Mouse (Mus musculus): Measurements from ENCODE around the gene Slc28a3. TPM values are rescaled to one million over a fixed set of nuclear protein-coding genes. Genes with fewer than 3 reads are reported as not detected.

Slc28a3 gene
- polyA plus RNA-seq, 1 experiment from 2014 or later = 0.25 TPM

DNA sequence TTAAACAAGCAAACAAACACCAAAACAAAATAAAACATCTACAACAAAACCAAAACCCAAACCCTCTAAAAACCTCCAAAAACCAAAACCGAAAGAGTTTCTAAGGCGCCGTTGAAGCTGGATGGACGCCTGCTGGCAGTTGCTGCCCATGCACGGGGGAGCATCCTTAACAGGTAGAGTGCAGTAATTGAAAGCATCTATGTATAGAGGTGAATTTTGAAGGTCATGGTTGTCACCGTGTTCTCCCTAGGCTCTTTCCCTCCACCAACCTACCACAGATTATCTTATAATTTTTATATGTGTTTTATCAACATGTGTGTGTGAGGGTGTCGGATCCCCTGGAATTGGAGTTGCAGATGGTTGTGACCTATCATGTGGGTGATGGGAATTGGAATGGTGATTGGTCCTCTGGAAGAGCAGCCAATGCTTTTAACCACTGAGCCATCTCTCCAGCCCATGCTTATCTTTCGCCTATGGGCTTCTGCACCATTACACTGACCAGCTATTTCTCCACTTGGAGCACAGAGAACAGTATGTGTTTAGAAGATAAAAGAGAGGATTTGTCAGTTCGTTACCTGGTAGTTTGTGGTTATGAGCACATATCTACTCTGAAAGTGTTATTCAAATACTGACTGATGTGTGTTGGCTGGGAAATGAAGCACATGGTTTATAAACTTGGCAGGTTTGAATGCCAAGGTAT, 89.2 kb downstream of the Slc28a3 start:
- H3K4me3 ChIP-seq (ENCODE audit: low read length) = no peak overlapping the region

DNA sequence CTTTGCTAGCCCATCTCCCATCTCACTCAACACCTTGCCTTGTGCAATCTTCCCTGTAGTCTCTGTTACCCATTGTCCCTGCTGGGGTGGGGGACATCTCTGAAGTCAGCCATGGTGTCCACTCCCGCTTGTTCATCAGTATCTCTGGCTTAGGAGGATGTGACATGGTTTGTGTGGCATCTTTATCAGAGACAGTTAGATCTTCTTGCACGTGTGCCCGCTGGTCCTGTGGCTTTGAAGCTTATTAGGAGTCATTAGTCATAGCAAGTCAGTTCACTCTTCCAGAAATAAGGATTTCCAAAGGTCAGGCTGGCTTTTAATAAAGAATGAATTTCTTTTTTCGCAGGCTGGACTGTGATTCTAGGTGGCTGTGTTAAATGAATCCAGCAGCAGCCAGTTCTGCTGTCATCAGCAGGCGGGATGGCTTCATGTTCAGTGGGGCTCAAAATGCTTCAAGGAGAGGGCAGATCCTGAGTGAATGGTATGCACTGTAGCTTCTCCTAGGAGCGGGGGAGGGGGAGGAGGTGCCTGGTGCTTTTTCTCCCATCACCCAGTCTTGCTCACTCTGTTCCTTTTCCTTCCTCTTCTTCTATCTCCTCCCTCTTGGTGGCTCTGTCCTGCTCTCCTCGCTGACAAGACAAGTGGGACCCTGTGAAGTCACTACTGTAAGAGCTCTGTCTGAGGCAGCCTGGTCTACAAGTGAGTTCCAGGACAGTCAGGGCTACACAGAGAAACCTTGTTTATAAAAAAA, 89.9 kb downstream of the Slc28a3 start:
- H3K4me1 ChIP-seq (ENCODE audit: control insufficient read depth, insufficient read depth, low read depth, low read length) = no peaks in the 10 kb centered on the region
- no peaks in the 10 kb centered on the region; the same call in 1 of the 2 replicates for H3K27me3 ChIP-seq (replicated peaks; ENCODE audit: control insufficient read depth, insufficient read depth, low read length)
- H3K4me3 ChIP-seq (ENCODE audit: low read length) = no peak overlapping the region
- no peak overlapping the region for H3K9ac ChIP-seq (ENCODE audit: low read depth, low read length)
- no peaks in the 10 kb centered on the region for H3K36me3 ChIP-seq (ENCODE audit: control insufficient read depth, insufficient read depth, low read length)
- H3K4me2 ChIP-seq (ENCODE audit: low read length) = no peak overlapping the region
- WGBS = 59% methylated on average over 7 of the region's 7 CpGs
- no peaks in the 10 kb centered on the region for H3K9me3 ChIP-seq (ENCODE audit: control insufficient read depth, low read length)
- no peak overlapping the region for H3K27ac ChIP-seq (ENCODE audit: low read depth, low read length)
- no peak for ATAC-seq

More for the DNA sequence above, 89.2 kb downstream of the Slc28a3 start:
- no peaks in the 10 kb centered on the region for H3K36me3 ChIP-seq (ENCODE audit: control insufficient read depth, insufficient read depth, low read length)
- H3K4me2 ChIP-seq (ENCODE audit: low read length) = no peak overlapping the region
- no peaks in the 10 kb centered on the region; the same call in 1 of the 2 replicates for H3K27me3 ChIP-seq (replicated peaks; ENCODE audit: control insufficient read depth, insufficient read depth, low read length)
- no peak overlapping the region for H3K27ac ChIP-seq (ENCODE audit: low read depth, low read length)
- WGBS = 89% methylated on average over 9 of the region's 9 CpGs
- ATAC-seq = no peak
- no peaks in the 10 kb centered on the region for H3K9me3 ChIP-seq (ENCODE audit: control insufficient read depth, low read length)
- no peaks in the 10 kb centered on the region for H3K4me1 ChIP-seq (ENCODE audit: control insufficient read depth, insufficient read depth, low read depth, low read length)
- no peak overlapping the region for H3K9ac ChIP-seq (ENCODE audit: low read depth, low read length)

DNA sequence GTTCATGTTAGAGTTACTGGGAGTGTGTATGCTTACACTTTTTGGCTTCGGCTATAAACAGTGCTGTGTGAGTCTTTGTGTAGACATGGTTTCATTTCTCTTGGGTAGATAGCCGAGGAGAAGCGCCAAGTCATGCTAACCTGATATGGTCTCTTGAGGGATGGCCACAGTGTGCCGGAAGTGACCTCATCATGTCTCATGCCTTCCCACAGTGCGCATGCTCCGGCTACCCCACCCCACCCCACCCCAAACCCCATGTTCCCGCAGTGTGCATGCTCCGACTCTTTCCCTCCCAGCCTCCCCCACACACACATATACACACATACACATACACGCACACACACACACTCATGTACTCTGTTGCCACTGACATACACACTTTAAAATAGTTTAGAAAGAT, 90.6 kb downstream of the Slc28a3 start:
- no peak overlapping the region for H3K27ac ChIP-seq (ENCODE audit: low read depth, low read length)
- 89% methylated on average over 9 of the region's 9 CpGs for WGBS
- no peaks in the 10 kb centered on the region for H3K4me1 ChIP-seq (ENCODE audit: control insufficient read depth, insufficient read depth, low read depth, low read length)
- no peaks in the 10 kb centered on the region; the same call in 1 of the 2 replicates for H3K27me3 ChIP-seq (replicated peaks; ENCODE audit: control insufficient read depth, insufficient read depth, low read length)
- no peak overlapping the region for H3K4me2 ChIP-seq (ENCODE audit: low read length)
- no peaks in the 10 kb centered on the region for H3K9me3 ChIP-seq (ENCODE audit: control insufficient read depth, low read length)
- no peak overlapping the region for H3K9ac ChIP-seq (ENCODE audit: low read depth, low read length)
- no peaks in the 10 kb centered on the region for H3K36me3 ChIP-seq (ENCODE audit: control insufficient read depth, insufficient read depth, low read length)
- no peak overlapping the region for H3K4me3 ChIP-seq (ENCODE audit: low read length)
- ATAC-seq = no peak

DNA sequence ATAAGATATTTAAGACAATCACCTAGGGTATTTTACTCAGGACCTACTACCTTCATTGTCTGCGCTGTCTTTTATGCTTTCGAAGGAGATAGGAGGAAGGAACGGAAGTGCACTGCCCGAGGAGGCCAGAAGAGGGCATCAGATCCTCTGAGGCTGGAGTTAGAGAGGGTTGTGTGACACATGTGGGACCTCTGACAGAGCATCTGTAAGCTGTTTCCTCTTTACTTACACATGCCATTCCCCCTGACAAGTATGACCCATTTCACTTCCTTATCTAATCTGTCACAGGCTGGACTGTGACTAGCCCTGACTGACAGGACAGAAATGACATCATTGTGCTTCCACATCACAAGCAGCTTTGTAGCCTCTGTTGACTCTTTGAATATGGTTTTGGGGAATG, 94.4 kb downstream of the Slc28a3 start:
- Histone ChIP-seq H3K27me3 (replicated peaks; ENCODE audit: control insufficient read depth, insufficient read depth, low read length) (no peaks in the 10 kb centered on the region), H3K4me2 (ENCODE audit: low read length) (no peak overlapping the region), H3K4me3 (ENCODE audit: low read length) (no peak overlapping the region), H3K4me1 (ENCODE audit: control insufficient read depth, insufficient read depth, low read depth, low read length) (no peaks in the 10 kb centered on the region), H3K9me3 (ENCODE audit: control insufficient read depth, low read length) (no peaks in the 10 kb centered on the region), H3K27ac (ENCODE audit: low read depth, low read length) (no peak overlapping the region), H3K9ac (ENCODE audit: low read depth, low read length) (no peak overlapping the region), H3K36me3 (ENCODE audit: control insufficient read depth, insufficient read depth, low read length) (no peaks in the 10 kb centered on the region)
- 96% methylated on average over 4 of the region's 4 CpGs for WGBS
- ATAC-seq = no peak

DNA sequence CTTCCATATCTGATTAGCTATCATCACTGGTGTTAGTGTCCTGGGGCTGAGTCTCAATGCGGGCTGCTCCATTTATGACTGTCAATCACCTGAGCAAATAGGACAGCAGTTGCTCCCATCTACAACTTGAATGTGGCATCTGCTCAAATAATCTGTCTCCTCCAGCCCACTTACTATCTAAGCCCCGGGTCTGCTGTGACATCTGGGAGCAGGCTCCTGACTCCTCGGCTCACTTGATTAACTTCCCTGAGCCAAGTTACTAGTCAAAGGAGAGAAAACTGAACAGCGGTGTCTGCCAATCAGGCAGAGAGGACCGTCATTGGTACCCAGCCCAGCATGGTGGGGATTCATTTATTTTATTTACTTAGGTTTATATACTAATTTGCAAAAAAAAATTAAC, 95.0 kb downstream of the Slc28a3 start:
- no peaks in the 10 kb centered on the region for H3K36me3 ChIP-seq (ENCODE audit: control insufficient read depth, insufficient read depth, low read length)
- 74% methylated on average over 5 of the region's 5 CpGs for WGBS
- no peaks in the 10 kb centered on the region for H3K27me3 ChIP-seq (replicated peaks; ENCODE audit: control insufficient read depth, insufficient read depth, low read length)
- no peak for ATAC-seq
- no peaks in the 10 kb centered on the region for H3K9me3 ChIP-seq (ENCODE audit: control insufficient read depth, low read length)
- H3K27ac ChIP-seq (ENCODE audit: low read depth, low read length) = no peak overlapping the region
- H3K4me2 ChIP-seq (ENCODE audit: low read length) = no peak overlapping the region
- no peak overlapping the region for H3K4me3 ChIP-seq (ENCODE audit: low read length)
- H3K4me1 ChIP-seq (ENCODE audit: control insufficient read depth, insufficient read depth, low read depth, low read length) = no peaks in the 10 kb centered on the region
- H3K9ac ChIP-seq (ENCODE audit: low read depth, low read length) = no peak overlapping the region

DNA sequence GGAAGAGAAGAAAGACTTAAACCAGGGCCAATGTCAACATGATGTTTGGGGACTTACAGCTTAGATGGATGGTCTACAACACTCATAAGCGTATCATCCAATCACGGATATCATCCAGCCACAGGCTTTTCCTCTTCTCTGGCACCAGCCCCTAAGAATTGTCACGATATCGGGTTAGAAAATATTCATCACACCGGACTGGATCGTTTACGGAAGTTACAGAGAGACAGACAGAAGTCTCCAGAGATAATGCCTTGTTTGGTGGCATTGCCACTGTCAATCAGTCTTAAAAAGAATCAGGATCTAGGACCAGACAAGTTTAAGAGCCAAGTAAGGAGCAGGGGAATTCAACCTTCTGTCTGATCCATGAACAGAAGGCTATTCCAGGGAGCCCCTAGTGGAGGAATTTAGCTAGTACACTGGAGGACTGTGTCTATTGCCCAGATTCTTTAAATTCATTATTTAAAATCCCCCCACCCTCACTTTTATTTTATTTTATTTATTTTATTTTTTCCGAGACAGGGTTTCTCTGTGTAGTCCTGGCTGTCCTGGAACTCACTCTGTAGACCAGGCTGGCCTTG, 96.4 kb downstream of the Slc28a3 start:
- ATAC-seq = no peak
- Histone ChIP-seq H3K4me2 (ENCODE audit: low read length) (no peak overlapping the region), H3K9ac (ENCODE audit: low read depth, low read length) (no peak overlapping the region), H3K4me3 (ENCODE audit: low read length) (no peak overlapping the region), H3K27ac (ENCODE audit: low read depth, low read length) (no peak overlapping the region), H3K36me3 (ENCODE audit: control insufficient read depth, insufficient read depth, low read length) (no peaks in the 10 kb centered on the region), H3K9me3 (ENCODE audit: control insufficient read depth, low read length) (no peaks in the 10 kb centered on the region), H3K4me1 (ENCODE audit: control insufficient read depth, insufficient read depth, low read depth, low read length) (no peaks in the 10 kb centered on the region), H3K27me3 (replicated peaks; ENCODE audit: control insufficient read depth, insufficient read depth, low read length) (no peaks in the 10 kb centered on the region)
- WGBS = 85% methylated on average over 8 of the region's 8 CpGs

DNA sequence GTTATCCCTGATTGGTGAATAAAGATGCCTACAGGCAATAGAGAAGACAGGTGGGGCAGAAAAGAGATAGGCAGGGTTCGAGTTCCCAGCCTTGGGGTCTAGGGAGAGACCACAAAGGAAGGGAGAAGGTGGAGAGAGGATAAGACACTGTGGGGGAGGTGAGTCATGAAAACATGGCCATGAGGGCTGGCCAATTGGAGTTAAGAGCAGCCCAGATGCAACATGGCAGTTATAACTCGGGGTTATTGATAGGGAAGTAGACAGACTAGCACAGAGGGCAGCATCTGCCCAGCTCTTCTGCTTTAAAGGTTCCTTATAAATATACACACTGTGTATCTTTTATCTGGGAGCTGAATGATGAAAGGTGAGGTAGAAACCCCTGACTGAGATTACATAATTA, 98.8 kb downstream of the Slc28a3 start:
- H3K4me2 ChIP-seq (ENCODE audit: low read length) = no peak overlapping the region
- H3K27ac ChIP-seq (ENCODE audit: low read depth, low read length) = no peak overlapping the region
- H3K36me3 ChIP-seq (ENCODE audit: control insufficient read depth, insufficient read depth, low read length) = no peaks in the 10 kb centered on the region
- H3K9me3 ChIP-seq (ENCODE audit: control insufficient read depth, low read length) = no peaks in the 10 kb centered on the region
- ATAC-seq = no peak
- H3K9ac ChIP-seq (ENCODE audit: low read depth, low read length) = no peak overlapping the region
- 81% methylated on average over 2 of the region's 2 CpGs for WGBS
- H3K4me1 ChIP-seq (ENCODE audit: control insufficient read depth, insufficient read depth, low read depth, low read length) = no peaks in the 10 kb centered on the region
- H3K27me3 ChIP-seq (replicated peaks; ENCODE audit: control insufficient read depth, insufficient read depth, low read length) = no peaks in the 10 kb centered on the region
- no peak overlapping the region for H3K4me3 ChIP-seq (ENCODE audit: low read length)

DNA sequence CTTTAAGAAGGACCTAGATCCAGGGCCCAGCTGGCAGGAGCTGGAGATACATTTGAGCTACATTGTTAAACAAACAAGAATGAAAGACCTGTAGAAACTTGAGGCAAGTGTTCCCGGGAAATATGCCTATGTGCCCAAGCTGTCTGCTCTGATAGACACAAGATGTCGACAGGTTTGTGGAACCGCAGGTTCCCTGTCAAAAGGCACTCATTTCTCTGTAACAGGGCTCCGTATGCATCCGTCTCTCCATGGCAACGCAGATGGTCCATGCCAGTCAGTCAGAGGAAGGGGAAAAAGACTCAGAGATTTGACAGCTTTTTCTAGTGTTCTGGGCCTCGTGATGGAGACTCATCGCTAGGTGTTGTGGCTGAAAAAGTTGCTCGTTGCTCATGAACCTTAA, 99.4 kb downstream of the Slc28a3 start:
- Histone ChIP-seq H3K4me3 (ENCODE audit: low read length) (no peak overlapping the region), H3K36me3 (ENCODE audit: control insufficient read depth, insufficient read depth, low read length) (no peaks in the 10 kb centered on the region), H3K9me3 (ENCODE audit: control insufficient read depth, low read length) (no peaks in the 10 kb centered on the region), H3K27me3 (replicated peaks; ENCODE audit: control insufficient read depth, insufficient read depth, low read length) (no peaks in the 10 kb centered on the region), H3K4me1 (ENCODE audit: control insufficient read depth, insufficient read depth, low read depth, low read length) (no peaks in the 10 kb centered on the region), H3K9ac (ENCODE audit: low read depth, low read length) (no peak overlapping the region), H3K27ac (ENCODE audit: low read depth, low read length) (no peak overlapping the region), H3K4me2 (ENCODE audit: low read length) (no peak overlapping the region)
- 80% methylated on average over 9 of the region's 9 CpGs for WGBS
- no peak for ATAC-seq

DNA sequence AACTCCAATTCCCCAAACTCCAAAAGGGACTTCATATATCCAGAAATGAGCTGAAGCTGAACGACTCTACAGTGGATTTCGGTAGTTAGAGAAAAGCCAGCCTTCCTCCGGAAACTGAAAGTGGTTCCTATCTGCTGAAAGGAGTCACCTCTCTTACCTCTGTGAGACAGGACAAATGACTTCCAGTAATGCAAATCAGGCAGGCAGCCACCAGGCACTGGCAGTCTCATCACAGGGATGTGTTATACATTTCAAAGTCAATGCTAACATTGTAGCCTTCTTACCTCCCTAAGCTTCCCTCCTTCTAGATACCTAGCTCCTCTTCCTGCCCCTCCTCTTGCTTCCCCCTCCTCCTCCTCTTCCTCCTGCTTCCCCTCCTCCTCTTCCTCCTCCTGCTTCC, 101.4 kb downstream of the Slc28a3 start:
- Histone ChIP-seq H3K27me3 (replicated peaks; ENCODE audit: control insufficient read depth, insufficient read depth, low read length) (no peaks in the 10 kb centered on the region), H3K36me3 (ENCODE audit: control insufficient read depth, insufficient read depth, low read length) (no peaks in the 10 kb centered on the region), H3K4me2 (ENCODE audit: low read length) (no peak overlapping the region), H3K9ac (ENCODE audit: low read depth, low read length) (no peak overlapping the region), H3K4me3 (ENCODE audit: low read length) (no peak overlapping the region), H3K27ac (ENCODE audit: low read depth, low read length) (no peak overlapping the region), H3K4me1 (ENCODE audit: control insufficient read depth, insufficient read depth, low read depth, low read length) (no peaks in the 10 kb centered on the region), H3K9me3 (ENCODE audit: control insufficient read depth, low read length) (no peaks in the 10 kb centered on the region)
- WGBS = 61% methylated on average over 3 of the region's 3 CpGs
- no peak for ATAC-seq
